Mouse (Mus musculus) small intestine, adult 2 months (tissue): ENCODE measurements around the gene Olfr843.

ENCODE experiments used
- CTCF ChIP-seq: fragments of 200-500 bp; IDR thresholded peaks from 2 replicates; pipeline ENCODE4 v1.5.1; 2012; ENCODE audit warnings: low read depth, mild to moderate bottlenecking, control low read depth, inconsistent platforms, low read length, moderate library complexity, mixed read lengths; ENCODE audit not compliant: insufficient replicate concordance, insufficient read length; ENCODE audit errors: extremely low read depth
- POLR2A ChIP-seq: fragments of 200-500 bp; IDR thresholded peaks from 2 replicates; pipeline ENCODE4 v1.6.1; 2012; ENCODE audit warnings: low read depth, mild to moderate bottlenecking, control low read depth, inconsistent platforms, low read length, moderate library complexity

- TF ChIP-seq CTCF (no peak), POLR2A (no peak)
Observed at GRCm38 (mm10) chr9:19251887-19252286, at the start of gene Olfr843.
